Mouse (Mus musculus) E14TG2a.4 (cell line): ENCODE results near the gene C2cd4d.
A peak's percentile ranks its signal among the peaks of the same experiment; 100 is the strongest.

Source experiments
- H3K27me3 ChIP-seq: 2 replicates; pipeline ENCODE4 v1.6.1; 2014; ENCODE audit warnings: low read length, control low read depth; ENCODE audit not compliant: insufficient read depth
- H3K36me3 ChIP-seq: 2 replicates; pipeline ENCODE4 v1.6.1; 2014; ENCODE audit warnings: low read length, control low read depth; ENCODE audit not compliant: insufficient read depth
- H3K4me1 ChIP-seq: replicated peaks from 2 replicates; pipeline ENCODE4 v1.6.1; 2014; ENCODE audit warnings: low read depth, low read length, control low read depth
- H3K4me3 ChIP-seq: replicated peaks from 2 replicates; pipeline ENCODE4 v1.5.1; 2014; ENCODE audit warnings: mild to moderate bottlenecking, low read length
- H3K9me3 ChIP-seq: 2 replicates; pipeline ENCODE4 v1.6.1; 2014; ENCODE audit warnings: low read length, control low read depth
- CTCF ChIP-seq: conservative IDR thresholded peaks from 2 replicates; pipeline ENCODE4 v1.5.1; 2014; ENCODE audit warnings: low read length
- NANOG ChIP-seq: IDR thresholded peaks from 2 replicates; pipeline ENCODE4 v1.6.1; 2014; ENCODE audit warnings: borderline replicate concordance, low read length, mixed read lengths
- POU5F1 ChIP-seq: IDR thresholded peaks from 2 replicates; pipeline ENCODE4 v1.6.1; 2014; ENCODE audit warnings: low read length, borderline replicate concordance

C2cd4d gene

DNA sequence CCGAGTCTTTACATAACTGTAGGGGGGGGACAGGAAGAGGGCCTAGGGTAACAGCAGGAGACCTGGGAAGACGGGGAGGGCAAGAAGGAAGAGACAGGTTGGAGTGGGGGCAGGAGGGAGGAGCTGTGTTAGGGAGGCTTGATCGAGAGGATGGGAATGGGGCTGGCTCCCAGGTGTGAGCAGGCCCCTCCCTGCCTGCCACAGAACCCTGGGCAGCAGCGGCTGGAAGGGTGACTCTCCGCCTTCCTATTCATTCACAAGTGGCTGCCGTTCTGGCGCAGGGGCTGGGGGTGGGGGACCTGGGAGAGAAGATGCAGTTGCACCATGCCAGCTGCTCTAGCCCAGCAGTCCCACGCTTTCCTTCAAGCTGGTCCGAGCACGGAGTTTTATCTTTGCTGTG, 10.9 kb downstream of the C2cd4d start:
- TF ChIP-seq NANOG: no peak
- no peak for TF ChIP-seq POU5F1
- no peak for TF ChIP-seq CTCF

DNA sequence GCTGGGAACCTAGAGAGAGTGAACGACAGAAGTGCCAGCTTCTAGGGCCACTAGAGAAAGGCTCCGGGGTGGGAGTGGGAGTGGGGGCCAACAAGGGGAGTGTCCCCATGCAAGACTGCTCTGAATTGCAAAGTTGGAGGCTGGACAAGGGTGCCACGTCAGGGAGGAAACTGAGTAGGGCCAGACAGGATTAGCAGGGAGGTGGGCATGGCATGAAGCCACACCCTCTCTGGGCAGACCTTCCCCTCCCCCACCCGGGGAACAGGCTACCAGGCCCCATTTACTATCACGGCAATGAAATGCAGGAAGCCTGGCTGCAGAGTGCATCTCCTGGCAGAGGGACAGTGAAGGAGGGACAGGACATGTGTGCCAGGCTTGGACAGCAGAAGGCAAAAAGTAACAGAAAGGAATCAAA, 11.4 kb downstream of the C2cd4d start:
- H3K9me3 ChIP-seq: no peaks in the 10 kb centered on the region
- no peaks in the 10 kb centered on the region for H3K36me3 ChIP-seq
- peaks cover 71% of the 10 kb centered on the region for H3K27me3 ChIP-seq
- no peak for TF ChIP-seq POU5F1
- no peak for TF ChIP-seq NANOG
- no peak for TF ChIP-seq CTCF
- H3K4me3 ChIP-seq: peak overlapping the region; percentile 61; the same call in 1 of the 2 replicates
- peaks cover 62% of the 10 kb centered on the region for H3K4me1 ChIP-seq

More for the DNA sequence above, 10.9 kb downstream of the C2cd4d start:
- Histone ChIP-seq H3K36me3 (no peaks in the 10 kb centered on the region), H3K4me1 (peaks cover 64% of the 10 kb centered on the region), H3K27me3 (peaks cover 70% of the 10 kb centered on the region), H3K4me3 (peak overlapping the region; percentile 61), H3K9me3 (no peaks in the 10 kb centered on the region)

DNA sequence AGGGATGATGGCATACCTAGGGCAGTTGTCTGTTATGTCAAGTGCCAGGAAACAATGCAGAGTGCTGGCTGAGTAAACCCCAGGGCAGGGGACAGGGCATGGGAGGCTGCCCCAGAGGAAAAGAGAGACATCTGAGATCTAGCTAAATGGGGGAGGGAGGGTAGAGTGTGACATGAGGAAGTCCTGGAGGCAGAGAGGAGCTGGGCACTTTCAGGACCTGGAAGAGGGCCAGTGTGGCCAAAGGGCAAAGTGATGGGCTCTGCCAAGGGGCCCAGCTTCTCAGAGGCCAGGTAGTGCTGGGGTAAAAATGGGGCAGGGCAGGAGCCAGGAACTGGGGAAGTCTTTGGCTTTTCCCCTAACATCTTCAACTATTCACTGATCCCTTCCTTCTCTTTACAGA, 12.4 kb downstream of the C2cd4d start:
- Histone ChIP-seq H3K4me1 (peaks cover 60% of the 10 kb centered on the region), H3K4me3 (no peak overlapping the region), H3K9me3 (no peaks in the 10 kb centered on the region), H3K27me3 (peaks cover 74% of the 10 kb centered on the region), H3K36me3 (no peaks in the 10 kb centered on the region)
- TF ChIP-seq POU5F1: no peak
- no peak for TF ChIP-seq NANOG
- no peak for TF ChIP-seq CTCF

DNA sequence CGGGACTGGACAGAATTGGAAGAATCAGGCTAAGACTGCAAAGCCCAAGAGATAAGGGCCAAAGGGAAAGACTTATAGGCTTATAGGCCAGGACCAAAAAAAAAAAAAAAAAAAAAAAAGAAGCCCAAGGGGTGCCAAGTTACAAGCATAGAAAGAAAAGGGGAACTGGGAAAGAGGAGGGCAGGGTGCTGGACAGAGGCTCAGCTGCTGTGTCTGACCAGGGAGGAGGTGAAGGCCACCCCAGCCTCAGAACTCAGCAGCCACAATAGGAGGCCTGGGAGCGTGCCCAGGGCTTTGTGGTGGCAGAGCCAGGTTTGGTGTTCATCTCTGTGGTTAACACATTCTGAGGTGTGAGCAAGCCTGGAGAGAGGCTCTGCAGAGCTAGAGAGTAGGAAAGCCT, 12.9 kb downstream of the C2cd4d start:
- TF ChIP-seq NANOG: no peak
- TF ChIP-seq POU5F1: no peak
- TF ChIP-seq CTCF: no peak
- Histone ChIP-seq H3K4me1 (peaks cover 58% of the 10 kb centered on the region), H3K36me3 (no peaks in the 10 kb centered on the region)

DNA sequence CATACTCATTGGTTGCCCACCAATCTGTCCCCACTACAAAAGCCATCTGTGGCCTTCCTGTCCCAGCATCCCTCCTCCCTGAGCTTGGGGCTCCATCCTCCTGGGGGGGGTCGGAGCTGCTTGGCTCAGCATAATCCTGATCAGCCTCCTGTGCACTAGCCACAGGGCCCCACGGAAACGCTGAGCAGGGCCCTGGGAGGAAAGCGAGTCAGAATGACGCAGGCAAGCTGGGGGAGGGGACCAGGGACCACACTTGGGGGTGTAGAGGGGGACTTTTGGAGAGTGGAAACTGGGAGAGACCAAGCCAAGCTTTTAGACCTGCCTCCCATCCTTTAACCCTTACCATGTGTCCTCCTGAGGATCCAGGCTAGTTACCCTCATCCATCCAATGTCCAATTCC, 13.6 kb downstream of the C2cd4d start:
- peaks cover 56% of the 10 kb centered on the region for H3K4me1 ChIP-seq
- H3K36me3 ChIP-seq: no peaks in the 10 kb centered on the region
- H3K27me3 ChIP-seq: peaks cover 74% of the 10 kb centered on the region
- no peak for TF ChIP-seq NANOG
- no peak for TF ChIP-seq POU5F1
- no peak overlapping the region for H3K4me3 ChIP-seq
- no peaks in the 10 kb centered on the region for H3K9me3 ChIP-seq

More for the DNA sequence above, 12.9 kb downstream of the C2cd4d start:
- Histone ChIP-seq H3K4me3 (no peak overlapping the region), H3K9me3 (no peaks in the 10 kb centered on the region), H3K27me3 (peaks cover 74% of the 10 kb centered on the region)

DNA sequence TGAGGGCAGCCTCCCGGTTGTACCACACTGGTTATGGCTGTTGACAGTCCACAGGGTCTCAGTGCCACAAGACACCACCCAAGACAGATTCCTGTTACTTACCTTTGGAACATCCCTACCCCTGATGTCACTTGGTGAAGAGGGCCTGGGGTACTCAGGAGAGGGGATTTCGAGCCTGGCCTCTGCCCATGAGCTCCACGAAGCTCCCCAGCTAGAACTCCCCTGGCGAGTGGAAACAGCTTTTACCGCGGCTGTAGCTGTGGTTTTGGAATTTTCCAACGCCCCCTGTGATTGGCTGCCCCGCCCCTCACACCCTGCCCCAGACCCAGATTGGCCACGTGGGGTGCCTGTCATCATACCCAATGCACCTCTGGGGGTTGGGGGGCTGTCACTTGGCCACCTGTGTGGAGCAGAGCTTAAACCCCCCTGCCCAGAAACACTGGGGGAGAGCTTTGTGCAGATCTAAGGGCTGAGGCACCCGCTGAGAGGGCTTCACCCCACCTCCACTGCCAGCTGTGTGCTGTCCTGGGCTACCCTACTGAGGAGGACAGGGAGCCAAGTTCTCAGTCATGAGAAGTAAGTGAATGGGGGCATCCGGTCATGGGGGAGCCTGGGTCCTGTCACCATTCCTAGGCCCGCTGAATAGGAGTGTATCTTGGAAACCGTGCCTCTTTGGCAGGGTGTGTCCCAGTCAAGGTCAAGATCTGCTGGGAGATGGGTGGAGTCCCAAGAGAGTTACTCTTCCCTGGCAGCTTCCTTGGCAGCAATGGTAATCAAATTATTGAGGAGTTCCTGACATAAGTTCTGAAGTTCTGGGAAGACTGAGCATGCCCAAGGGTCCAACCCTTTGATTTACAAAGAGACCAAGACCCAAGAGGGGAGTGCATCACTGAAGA, 15.0 kb downstream of the C2cd4d start:
- H3K27me3 ChIP-seq: peaks cover 70% of the 10 kb centered on the region
- H3K36me3 ChIP-seq: no peaks in the 10 kb centered on the region
- H3K4me1 ChIP-seq: peaks cover 45% of the 10 kb centered on the region
- TF ChIP-seq POU5F1 (no peak), CTCF (no peak), NANOG (no peak)
- no peak overlapping the region for H3K4me3 ChIP-seq
- no peaks in the 10 kb centered on the region for H3K9me3 ChIP-seq

DNA sequence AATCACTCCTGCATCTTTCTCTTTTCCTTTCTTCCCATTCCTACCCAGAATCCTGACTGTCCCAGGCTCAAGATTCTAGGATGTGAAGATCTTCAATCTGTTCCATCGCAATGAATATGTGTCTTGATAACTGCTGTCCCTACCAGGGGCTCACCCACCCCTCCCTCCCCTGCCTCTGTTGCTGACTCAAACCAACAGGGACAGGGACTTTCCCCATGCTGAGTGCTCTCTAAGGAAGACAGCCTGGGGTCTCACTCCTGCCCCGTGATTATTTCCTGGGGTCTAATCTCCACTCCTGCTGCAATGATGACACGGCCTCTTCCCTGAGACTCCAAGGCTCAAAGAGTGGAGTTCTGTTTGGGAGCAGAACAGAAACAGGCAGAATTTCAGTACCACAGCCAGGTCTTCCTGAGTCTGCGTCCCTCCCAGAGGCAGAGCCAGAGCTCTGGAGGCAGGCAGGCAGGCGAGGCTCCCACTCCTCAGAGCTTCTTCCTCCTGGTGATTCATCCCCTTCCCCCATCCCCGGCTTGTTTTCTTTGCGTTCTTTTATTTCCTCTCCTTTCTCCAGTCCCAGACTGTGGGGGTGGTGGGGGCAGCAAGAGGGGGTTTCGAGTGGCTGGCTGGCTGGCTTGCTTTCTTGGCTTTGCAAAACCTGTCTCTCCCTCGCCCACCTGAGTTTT, 17.7 kb downstream of the C2cd4d start:
- Histone ChIP-seq H3K4me3 (no peak overlapping the region), H3K9me3 (no peaks in the 10 kb centered on the region), H3K27me3 (peaks cover 67% of the 10 kb centered on the region), H3K36me3 (no peaks in the 10 kb centered on the region), H3K4me1 (peaks cover 21% of the 10 kb centered on the region)
- TF ChIP-seq NANOG (no peak), POU5F1 (no peak), CTCF (no peak)

DNA sequence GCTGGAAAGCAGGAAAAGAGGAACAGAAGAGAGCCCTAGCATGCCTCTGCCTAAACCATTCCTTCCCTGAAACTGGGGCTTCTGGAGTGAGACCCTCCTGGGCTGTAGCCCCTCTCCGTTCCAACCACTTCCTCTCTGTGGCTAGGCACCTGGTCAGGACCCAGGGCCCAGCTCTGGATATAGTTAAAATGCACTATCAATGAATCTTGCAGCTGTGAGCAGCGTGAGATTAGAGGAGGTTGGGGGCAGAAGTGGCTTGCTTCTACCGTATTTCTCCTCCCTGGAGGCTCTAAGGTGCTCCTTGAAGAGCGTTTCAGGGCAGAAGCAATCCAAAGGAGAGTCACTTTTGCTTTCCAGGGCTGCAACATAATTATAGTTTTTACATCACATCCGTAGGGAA, 20.1 kb downstream of the C2cd4d start:
- Histone ChIP-seq H3K36me3 (no peaks in the 10 kb centered on the region), H3K4me3 (no peak overlapping the region), H3K9me3 (no peaks in the 10 kb centered on the region), H3K27me3 (peaks cover 67% of the 10 kb centered on the region), H3K4me1 (peaks cover 14% of the 10 kb centered on the region)
- TF ChIP-seq POU5F1 (no peak), CTCF (no peak), NANOG (no peak)

DNA sequence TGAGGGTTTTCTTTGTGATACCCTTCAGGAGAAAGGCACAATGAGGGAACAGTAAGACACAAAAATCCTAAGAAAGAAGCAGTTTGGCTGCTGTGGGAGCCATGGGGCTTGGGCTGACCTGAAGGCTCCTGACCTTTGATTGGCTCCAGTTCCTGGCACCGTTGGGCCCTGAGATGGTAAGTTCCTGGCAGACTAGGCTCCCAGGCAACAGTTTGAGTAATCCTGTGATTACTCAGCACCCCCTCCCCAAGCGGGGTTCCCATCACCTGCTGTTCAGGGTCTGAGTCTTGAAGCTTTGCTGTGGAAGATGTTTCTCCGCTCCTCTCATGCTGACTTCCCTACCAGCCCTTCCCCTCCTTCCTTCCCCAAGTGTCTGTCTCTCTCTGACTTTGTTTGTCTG, 21.2 kb downstream of the C2cd4d start:
- TF ChIP-seq NANOG: no peak
- no peak for TF ChIP-seq CTCF
- no peak for TF ChIP-seq POU5F1
- H3K4me1 ChIP-seq: peaks cover 11% of the 10 kb centered on the region; the same call in 1 of the 2 replicates

More for the DNA sequence above, 21.2 kb downstream of the C2cd4d start:
- Histone ChIP-seq H3K36me3 (no peaks in the 10 kb centered on the region), H3K4me3 (no peak overlapping the region), H3K9me3 (no peaks in the 10 kb centered on the region), H3K27me3 (peaks cover 68% of the 10 kb centered on the region)
